Mouse (Mus musculus) kidney, adult 2 months (tissue): ENCODE results near the gene Cda.

Experiments used
- CTCF ChIP-seq: fragments of 200-500 bp; conservative IDR thresholded peaks from 2 replicates; pipeline ENCODE4 v1.5.1; 2011; ENCODE audit warnings: low read depth, mild to moderate bottlenecking, control low read depth, low read length, moderate library complexity, mixed read lengths; ENCODE audit not compliant: insufficient read depth, insufficient read length
- POLR2A ChIP-seq: fragments of 200-500 bp; IDR thresholded peaks from one replicate; pipeline ENCODE4 v1.6.1; 2011; ENCODE audit warnings: low read depth, low read length, control low read depth

GRCm38 (mm10) chr4:138344891-138345545, 22.8 kb downstream of the Cda start:
- no peak for TF ChIP-seq CTCF
- no peak for TF ChIP-seq POLR2A
